Comparison of ENCODE assay signal across 15 mouse cellular contexts in genomic region chr1:183140511-183141268, GRCm38 (mm10).
A peak's percentile ranks its signal among the peaks of the same experiment; 100 is the strongest.
DNase-seq lines count a peak whose midpoint lies in the region; ATAC-seq lines count a peak whose summit lies in the region.
"Had no signal": no experiment of that assay in that cellular context is flagged by ENCODE, and none has a peak within 500 bp of the region (broad histone marks: within the 10 kb centered on the region; RNA-seq: fewer than 3 reads in every experiment).

No protein-coding gene starts in this region.

- H3K4me1 ChIP-seq in forebrain, embryonic 15.5 days, result peaks cover 15% of the 10 kb centered on the region
- peaks cover 79% of the 10 kb centered on the region for H3K4me1 ChIP-seq in limb, embryonic 12.5 days (replicated peaks)
- H3K4me1 ChIP-seq in neural tube, embryonic 15.5 days, result peaks cover 38% of the 10 kb centered on the region

- intact Hi-C loops in left cerebral cortex, postnatal 36 days (cut with DNase I), result no loop called here

- H3K4me2 ChIP-seq in forebrain, embryonic 15.5 days (replicated peaks), result no peak overlapping the region
- peak overlapping the region; percentile 15 for H3K4me2 ChIP-seq in limb, embryonic 12.5 days
- no peak overlapping the region for H3K4me2 ChIP-seq in neural tube, embryonic 15.5 days

- no peaks in the 10 kb centered on the region for H3K36me3 ChIP-seq in forebrain, embryonic 15.5 days
- H3K36me3 ChIP-seq in limb, embryonic 12.5 days, result peaks cover under 1% of the 10 kb centered on the region; the same call in 1 of the 2 replicates
- H3K36me3 ChIP-seq in neural tube, embryonic 15.5 days, result no peaks in the 10 kb centered on the region

- no peak overlapping the region for H3K9ac ChIP-seq in forebrain, embryonic 15.5 days (replicated peaks)
- H3K9ac ChIP-seq in limb, embryonic 12.5 days (replicated peaks), result no peak overlapping the region
- no peak overlapping the region for H3K9ac ChIP-seq in neural tube, embryonic 15.5 days (replicated peaks)
- H3K9ac ChIP-seq: liver, postnatal 0 days had no signal

- no peak overlapping the region for H3K27ac ChIP-seq in forebrain, embryonic 15.5 days (replicated peaks)
- peak overlapping the region; percentile 89 for H3K27ac ChIP-seq in limb, embryonic 12.5 days
- peak overlapping the region; percentile 63 for H3K27ac ChIP-seq in neural tube, embryonic 15.5 days (replicated peaks)

- no peaks in the 10 kb centered on the region for H3K9me3 ChIP-seq in forebrain, embryonic 15.5 days
- no peaks in the 10 kb centered on the region for H3K9me3 ChIP-seq in limb, embryonic 12.5 days
- H3K9me3 ChIP-seq in neural tube, embryonic 15.5 days (replicated peaks), result no peaks in the 10 kb centered on the region

- no peaks in the 10 kb centered on the region for H3K27me3 ChIP-seq in forebrain, embryonic 15.5 days
- H3K27me3 ChIP-seq in limb, embryonic 12.5 days, result no peaks in the 10 kb centered on the region
- H3K27me3 ChIP-seq in neural tube, embryonic 15.5 days (replicated peaks), result no peaks in the 10 kb centered on the region

- H3K4me3 ChIP-seq in forebrain, embryonic 15.5 days, result no peak overlapping the region
- no peak overlapping the region for H3K4me3 ChIP-seq in limb, embryonic 12.5 days (replicated peaks)
- H3K4me3 ChIP-seq in neural tube, embryonic 15.5 days (replicated peaks), result no peak overlapping the region

- peak; percentile 38; the same call in 1 of the 2 replicates for ATAC-seq in forebrain, embryonic 15.5 days (replicated peaks)
- ATAC-seq in limb, embryonic 12.5 days (ENCODE audit: insufficient number of reproducible peaks, insufficient read depth, low FRiP score, low TSS enrichment, low read depth), result peak; percentile 61; the same call in 1 of the 2 replicates
- peak; percentile 35 for ATAC-seq in neural tube, embryonic 15.5 days (ENCODE audit: low FRiP score)
- ATAC-seq: liver, postnatal 0 days had no signal

- WGBS in forebrain, embryonic 15.5 days, result 37% methylated on average over 12 of the region's 12 CpGs
- 34% methylated on average over 12 of the region's 12 CpGs for WGBS in limb, embryonic 12.5 days
- 45% methylated on average over 12 of the region's 12 CpGs for WGBS in neural tube, embryonic 15.5 days

- DNase-seq in heart, adult 11 months, result peak; percentile 87
- no peak for DNase-seq in heart, adult 18-20 months
- DNase-seq in spleen, adult 12 weeks (ENCODE audit: low spot score), result no peak
- no peak for DNase-seq in left cerebral cortex, postnatal 36 days (ENCODE audit: low spot score in 2 of 2)
- no peak for DNase-seq in kidney, postnatal 10 days
- DNase-seq: adrenal gland, postnatal 14 days; cerebellum, adult 11-12 months; gastrocnemius, postnatal 10 days; heart, postnatal 14 days; kidney, adult 2 months; layer of hippocampus, postnatal 36 days; liver, postnatal 0 days had no signal
